Comparison of ENCODE assay signal across 12 mouse cellular contexts in the genomic region with DNA sequence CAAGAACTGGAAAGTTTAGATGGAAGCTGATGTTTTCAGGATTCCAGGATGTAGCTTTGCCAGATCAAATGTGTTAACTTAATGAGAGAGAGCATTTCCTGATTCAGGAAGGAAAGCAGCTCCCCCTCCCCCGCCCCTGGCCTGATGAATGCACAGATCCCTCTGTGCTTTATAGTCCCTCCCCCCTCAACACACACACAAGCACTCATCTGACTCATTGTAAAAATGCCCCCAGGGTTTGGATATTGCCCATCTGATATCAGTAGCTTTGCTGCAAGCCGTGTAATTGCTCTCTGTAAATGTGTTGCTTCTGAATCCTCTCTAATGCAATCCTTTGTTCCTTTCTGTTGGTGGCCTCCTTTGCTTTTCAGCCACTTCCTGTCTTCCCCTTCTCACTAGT.
A peak's percentile ranks its signal among the peaks of the same experiment; 100 is the strongest.
DNase-seq lines count a peak whose midpoint lies in the region; ATAC-seq and TF ChIP-seq lines count a peak whose summit lies in the region.
"Had no signal": no experiment of that assay in that cellular context is flagged by ENCODE, and none has a peak within 500 bp of the region (broad histone marks: within the 10 kb centered on the region; RNA-seq: fewer than 3 reads in every experiment).

No protein-coding gene starts in this region.

- no peaks in the 10 kb centered on the region for H3K27me3 ChIP-seq in kidney, embryonic 14.5 days (ENCODE audit: control insufficient read depth, insufficient read depth, low read length)
- H3K27me3 ChIP-seq in embryonic facial prominence, embryonic 10.5 days (replicated peaks; ENCODE audit: low read depth, poor library complexity, severe bottlenecking): no peaks in the 10 kb centered on the region
- H3K27me3 ChIP-seq in hindbrain, embryonic 15.5 days: no peaks in the 10 kb centered on the region
- H3K27me3 ChIP-seq in neural tube, embryonic 12.5 days (replicated peaks): no peaks in the 10 kb centered on the region
- H3K27me3 ChIP-seq: limb, embryonic 15.5 days had no signal

- no peak for TF ChIP-seq CTCF in left cerebral cortex, adult 2 months (IDR thresholded peaks at IDR 0.05)

- H3K4me3 ChIP-seq in kidney, embryonic 14.5 days (ENCODE audit: low read length): no peak overlapping the region
- H3K4me3 ChIP-seq in embryonic facial prominence, embryonic 10.5 days: no peak overlapping the region
- H3K4me3 ChIP-seq in hindbrain, embryonic 15.5 days: no peak overlapping the region
- H3K4me3 ChIP-seq in neural tube, embryonic 12.5 days: no peak overlapping the region
- H3K4me3 ChIP-seq in left cerebral cortex, adult 2 months: no peak overlapping the region
- H3K4me3 ChIP-seq: limb, embryonic 15.5 days had no signal

- intact Hi-C loops in left cerebral cortex, adult 2 months (cut with DNase I): loop anchor here (5.0 kb wide), 1 partner anchor 48 kb away; no protein-coding TSS in a partner anchor

- H3K9ac ChIP-seq in kidney, embryonic 14.5 days (ENCODE audit: low read depth, low read length): no peak overlapping the region
- no peak overlapping the region for H3K9ac ChIP-seq in hindbrain, embryonic 15.5 days
- no peak overlapping the region for H3K9ac ChIP-seq in neural tube, embryonic 12.5 days
- H3K9ac ChIP-seq: limb, embryonic 15.5 days had no signal

- no peak overlapping the region for H3K27ac ChIP-seq in kidney, embryonic 14.5 days (ENCODE audit: low read depth, low read length)
- H3K27ac ChIP-seq in embryonic facial prominence, embryonic 10.5 days (replicated peaks): 0 out of 2 replicates have a peak overlapping the region, but pooled peaks have one; percentile 24
- H3K27ac ChIP-seq in hindbrain, embryonic 15.5 days (replicated peaks): no peak overlapping the region
- H3K27ac ChIP-seq in neural tube, embryonic 12.5 days: no peak overlapping the region
- H3K27ac ChIP-seq in left cerebral cortex, adult 2 months: no peak overlapping the region
- H3K27ac ChIP-seq: limb, embryonic 15.5 days had no signal

- ATAC-seq in kidney, embryonic 14.5 days (ENCODE audit: low FRiP score, low TSS enrichment): peak; percentile 69; the same call in 1 of the 2 replicates
- ATAC-seq in hindbrain, embryonic 15.5 days (ENCODE audit: low FRiP score, low read depth): peak; percentile 34; the same call in 1 of the 2 replicates
- ATAC-seq in neural tube, embryonic 12.5 days (ENCODE audit: low FRiP score, low read depth): peak; percentile 94
- ATAC-seq: activated CD4-positive, CD25-positive, alpha-beta regulatory T cell, adult 4 months had no signal

- no peaks in the 10 kb centered on the region for H3K9me3 ChIP-seq in kidney, embryonic 14.5 days (ENCODE audit: control insufficient read depth, low read length)
- no peaks in the 10 kb centered on the region for H3K9me3 ChIP-seq in embryonic facial prominence, embryonic 10.5 days
- no peaks in the 10 kb centered on the region for H3K9me3 ChIP-seq in hindbrain, embryonic 15.5 days
- no peaks in the 10 kb centered on the region for H3K9me3 ChIP-seq in neural tube, embryonic 12.5 days
- H3K9me3 ChIP-seq: limb, embryonic 15.5 days had no signal

- H3K4me2 ChIP-seq in kidney, embryonic 14.5 days (replicated peaks; ENCODE audit: low read depth, low read length): no peak overlapping the region
- no peak overlapping the region for H3K4me2 ChIP-seq in hindbrain, embryonic 15.5 days
- H3K4me2 ChIP-seq in neural tube, embryonic 12.5 days (replicated peaks): no peak overlapping the region
- H3K4me2 ChIP-seq: heart, embryonic 11.5 days; limb, embryonic 15.5 days had no signal

- WGBS in kidney, embryonic 14.5 days: 50% methylated on average over 2 of the region's 2 CpGs
- 42% methylated on average over 2 of the region's 2 CpGs for WGBS in embryonic facial prominence, embryonic 10.5 days
- WGBS in hindbrain, embryonic 15.5 days: 56% methylated on average over 2 of the region's 2 CpGs
- WGBS in neural tube, embryonic 12.5 days: 36% methylated on average over 2 of the region's 2 CpGs

- no peak for DNase-seq in kidney, adult 8-10 months
- peak; percentile 40 for DNase-seq in embryonic facial prominence, embryonic 10.5 days (ENCODE audit: low spot score)
- DNase-seq in right cerebral cortex, postnatal 14 days: no peak
- no peak for DNase-seq in lung, postnatal 25 days (ENCODE audit: low spot score)
- DNase-seq in left cerebral cortex, adult 2 months (ENCODE audit: extremely low spot score in 1 of 2, low spot score in 2 of 2): no peak
- DNase-seq: thymus, postnatal 4 days had no signal

- H3K4me1 ChIP-seq in kidney, embryonic 14.5 days (ENCODE audit: control insufficient read depth, insufficient read depth, low read length): peaks cover 5% of the 10 kb centered on the region; the same call in 1 of the 2 replicates
- H3K4me1 ChIP-seq in embryonic facial prominence, embryonic 10.5 days: peaks cover 13% of the 10 kb centered on the region
- no peaks in the 10 kb centered on the region for H3K4me1 ChIP-seq in hindbrain, embryonic 15.5 days (replicated peaks)
- H3K4me1 ChIP-seq in neural tube, embryonic 12.5 days: 0 out of 2 replicates have a peak, but pooled peaks cover 7% of the 10 kb centered on the region
- H3K4me1 ChIP-seq: limb, embryonic 15.5 days had no signal

- no peaks in the 10 kb centered on the region for H3K36me3 ChIP-seq in kidney, embryonic 14.5 days (ENCODE audit: control insufficient read depth, insufficient read depth, low read length)
- H3K36me3 ChIP-seq in embryonic facial prominence, embryonic 10.5 days (replicated peaks): no peaks in the 10 kb centered on the region
- H3K36me3 ChIP-seq in hindbrain, embryonic 15.5 days: no peaks in the 10 kb centered on the region
- no peaks in the 10 kb centered on the region for H3K36me3 ChIP-seq in neural tube, embryonic 12.5 days
- H3K36me3 ChIP-seq: limb, embryonic 15.5 days had no signal

Comparison
In these comparisons a context has a peak if more than half of its experiments do, and no peak if none do; other contexts are left out.
1. ATAC-seq: peak in every context shown above with its lines; median percentile 94 in neural tube, embryonic 12.5 days; 69 in kidney, embryonic 14.5 days; 34 in hindbrain, embryonic 15.5 days.